Mouse (Mus musculus): ENCODE measurements around the gene Scube1. TPM values are rescaled to one million over a fixed set of nuclear protein-coding genes. Genes with fewer than 3 reads are reported as not detected.

The Scube1 gene
- polyA plus RNA-seq, 1 experiment = 19.3 TPM

GRCm38 (mm10) chr15:83575543-83575942 is 149.3 kb downstream of the Scube1 start:
- peaks cover 38% of the 10 kb centered on the region for H3K36me3 ChIP-seq (ENCODE audit: control insufficient read depth, insufficient read depth, low read length)
- no peaks in the 10 kb centered on the region for H3K27me3 ChIP-seq (ENCODE audit: control insufficient read depth, insufficient read depth, low read length)
- no peak overlapping the region for H3K27ac ChIP-seq (ENCODE audit: insufficient read depth, low read depth, low read length)
- H3K4me1 ChIP-seq (ENCODE audit: control insufficient read depth, insufficient read depth, insufficient read length, low read length) = no peaks in the 10 kb centered on the region
- WGBS = 93% methylated on average over 8 of the region's 8 CpGs
- TF ChIP-seq CTCF (IDR thresholded peaks at IDR 0.05; ENCODE audit: extremely low read depth, insufficient read length, insufficient replicate concordance, low read depth, low read length) = no peak
- TF ChIP-seq POLR2A (IDR thresholded peaks at IDR 0.05; ENCODE audit: low read depth, low read length) = no peak
- H3K4me3 ChIP-seq (ENCODE audit: low read depth, low read length) = no peak overlapping the region

- Histone ChIP-seq H3K27ac (ENCODE audit: insufficient read depth, low read depth, low read length) (no peak overlapping the region), H3K36me3 (ENCODE audit: control insufficient read depth, insufficient read depth, low read length) (peaks cover 37% of the 10 kb centered on the region), H3K27me3 (ENCODE audit: control insufficient read depth, insufficient read depth, low read length) (no peaks in the 10 kb centered on the region)
Observed at GRCm38 (mm10) chr15:83574731-83575351, 150.0 kb downstream of the Scube1 start.

GRCm38 (mm10) chr15:83573606-83574005 is 151.2 kb downstream of the Scube1 start:
- H3K36me3 ChIP-seq (ENCODE audit: control insufficient read depth, insufficient read depth, low read length) = peaks cover 35% of the 10 kb centered on the region
- TF ChIP-seq POLR2A (IDR thresholded peaks at IDR 0.05; ENCODE audit: low read depth, low read length) = no peak
- no peak overlapping the region for H3K27ac ChIP-seq (ENCODE audit: insufficient read depth, low read depth, low read length)
- WGBS = 96% methylated on average over 12 of the region's 12 CpGs
- H3K4me1 ChIP-seq (ENCODE audit: control insufficient read depth, insufficient read depth, insufficient read length, low read length) = peaks cover 1% of the 10 kb centered on the region; the same call in 1 of the 2 replicates
- H3K4me3 ChIP-seq (ENCODE audit: low read depth, low read length) = no peak overlapping the region
- no peaks in the 10 kb centered on the region for H3K27me3 ChIP-seq (ENCODE audit: control insufficient read depth, insufficient read depth, low read length)

More at GRCm38 (mm10) chr15:83574731-83575351, 150.0 kb downstream of the Scube1 start:
- no peak for TF ChIP-seq POLR2A (IDR thresholded peaks at IDR 0.05; ENCODE audit: low read depth, low read length)
- TF ChIP-seq CTCF (IDR thresholded peaks at IDR 0.05; ENCODE audit: extremely low read depth, insufficient read length, insufficient replicate concordance, low read depth, low read length) = no peak
- H3K4me3 ChIP-seq (ENCODE audit: low read depth, low read length) = no peak overlapping the region
- 73% methylated on average over 6 of the region's 6 CpGs for WGBS
- no peaks in the 10 kb centered on the region for H3K4me1 ChIP-seq (ENCODE audit: control insufficient read depth, insufficient read depth, insufficient read length, low read length)

- Histone ChIP-seq H3K27me3 (ENCODE audit: control insufficient read depth, insufficient read depth, low read length) (no peaks in the 10 kb centered on the region), H3K36me3 (ENCODE audit: control insufficient read depth, insufficient read depth, low read length) (peaks cover 34% of the 10 kb centered on the region), H3K4me3 (ENCODE audit: low read depth, low read length) (no peak overlapping the region), H3K27ac (ENCODE audit: insufficient read depth, low read depth, low read length) (no peak overlapping the region), H3K4me1 (ENCODE audit: control insufficient read depth, insufficient read depth, insufficient read length, low read length) (peaks cover 1% of the 10 kb centered on the region; the same call in 1 of the 2 replicates)
- TF ChIP-seq POLR2A (IDR thresholded peaks at IDR 0.05; ENCODE audit: low read depth, low read length) (no peak), CTCF (IDR thresholded peaks at IDR 0.05; ENCODE audit: extremely low read depth, insufficient read length, insufficient replicate concordance, low read depth, low read length) (no peak)
- 79% methylated on average over 4 of the region's 4 CpGs for WGBS
Observed at GRCm38 (mm10) chr15:83572132-83572531, 152.7 kb downstream of the Scube1 start.

GRCm38 (mm10) chr15:83571636-83572035 is 153.2 kb downstream of the Scube1 start:
- Histone ChIP-seq H3K36me3 (ENCODE audit: control insufficient read depth, insufficient read depth, low read length) (peaks cover 32% of the 10 kb centered on the region), H3K4me3 (ENCODE audit: low read depth, low read length) (no peak overlapping the region), H3K27me3 (ENCODE audit: control insufficient read depth, insufficient read depth, low read length) (no peaks in the 10 kb centered on the region), H3K4me1 (ENCODE audit: control insufficient read depth, insufficient read depth, insufficient read length, low read length) (peaks cover 1% of the 10 kb centered on the region; the same call in 1 of the 2 replicates), H3K27ac (ENCODE audit: insufficient read depth, low read depth, low read length) (no peak overlapping the region)
- TF ChIP-seq POLR2A (IDR thresholded peaks at IDR 0.05; ENCODE audit: low read depth, low read length) = no peak
- TF ChIP-seq CTCF (IDR thresholded peaks at IDR 0.05; ENCODE audit: extremely low read depth, insufficient read length, insufficient replicate concordance, low read depth, low read length) = no peak
- WGBS = 72% methylated on average over 5 of the region's 5 CpGs

- 60% methylated on average over 2 of the region's 2 CpGs for WGBS
- Histone ChIP-seq H3K27me3 (ENCODE audit: control insufficient read depth, insufficient read depth, low read length) (no peaks in the 10 kb centered on the region), H3K4me1 (ENCODE audit: control insufficient read depth, insufficient read depth, insufficient read length, low read length) (peaks cover 3% of the 10 kb centered on the region; the same call in 1 of the 2 replicates), H3K27ac (ENCODE audit: insufficient read depth, low read depth, low read length) (no peak overlapping the region), H3K4me3 (ENCODE audit: low read depth, low read length) (no peak overlapping the region), H3K36me3 (ENCODE audit: control insufficient read depth, insufficient read depth, low read length) (peaks cover 24% of the 10 kb centered on the region)
- TF ChIP-seq CTCF (IDR thresholded peaks at IDR 0.05; ENCODE audit: extremely low read depth, insufficient read length, insufficient replicate concordance, low read depth, low read length) (no peak), POLR2A (IDR thresholded peaks at IDR 0.05; ENCODE audit: low read depth, low read length) (no peak)
Observed at GRCm38 (mm10) chr15:83570641-83571040, 154.2 kb downstream of the Scube1 start.

- H3K36me3 ChIP-seq (ENCODE audit: control insufficient read depth, insufficient read depth, low read length) = peaks cover 15% of the 10 kb centered on the region
- WGBS = 73% methylated on average over 11 of the region's 11 CpGs
- peaks cover 5% of the 10 kb centered on the region; the same call in 1 of the 2 replicates for H3K4me1 ChIP-seq (ENCODE audit: control insufficient read depth, insufficient read depth, insufficient read length, low read length)
- no peak overlapping the region for H3K27ac ChIP-seq (ENCODE audit: insufficient read depth, low read depth, low read length)
- TF ChIP-seq POLR2A (IDR thresholded peaks at IDR 0.05; ENCODE audit: low read depth, low read length) (no peak), CTCF (IDR thresholded peaks at IDR 0.05; ENCODE audit: extremely low read depth, insufficient read length, insufficient replicate concordance, low read depth, low read length) (no peak)
- no peak overlapping the region for H3K4me3 ChIP-seq (ENCODE audit: low read depth, low read length)
- no peaks in the 10 kb centered on the region for H3K27me3 ChIP-seq (ENCODE audit: control insufficient read depth, insufficient read depth, low read length)
Observed at GRCm38 (mm10) chr15:83569682-83570081, 155.1 kb downstream of the Scube1 start.
